Mouse (Mus musculus) thymus, postnatal 0 days (tissue): ENCODE measurements around the gene Sumf1. TPM values are rescaled to one million over a fixed set of nuclear protein-coding genes. Genes with fewer than 3 reads are reported as not detected.

Source experiments
- DNase-seq: peaks from one replicate; pipeline ENCODE4 v3.0.0-alpha.2; 2015; ENCODE audit warnings: low spot score
- polyA plus RNA-seq: library from polyadenylated mRNA; unstranded; fragments of >200 nt; fragmentation: Nextera tagmentation; extraction: Ambion mirVana; gene quantifications from 2 replicates; pipeline ENCODE4 v1.2.1, GENCODE M21; 2015

The Sumf1 gene
- polyA plus RNA-seq, 1 experiment from 2014 or later: 17.3 TPM

- no peak for DNase-seq
Measured at GRCm38 (mm10) chr6:108093449-108093848, 91.9 kb downstream of the Sumf1 start.

- no peak for DNase-seq
Measured at GRCm38 (mm10) chr6:108092646-108093045, 92.7 kb downstream of the Sumf1 start.

GRCm38 (mm10) chr6:108091296-108091695 is 94.1 kb downstream of the Sumf1 start:
- DNase-seq: no peak

- DNase-seq: no peak
Measured at GRCm38 (mm10) chr6:108075857-108076256, 109.5 kb downstream of the Sumf1 start.

- no peak for DNase-seq
Measured at GRCm38 (mm10) chr6:108074624-108075023, 110.8 kb downstream of the Sumf1 start.

GRCm38 (mm10) chr6:108073931-108074330 is 111.5 kb downstream of the Sumf1 start:
- no peak for DNase-seq

- no peak for DNase-seq
Measured at GRCm38 (mm10) chr6:108073071-108073470, 112.3 kb downstream of the Sumf1 start.

- no peak for DNase-seq
Measured at GRCm38 (mm10) chr6:108070947-108071346, 114.4 kb downstream of the Sumf1 start.

GRCm38 (mm10) chr6:108065583-108065982 is 119.8 kb downstream of the Sumf1 start:
- DNase-seq: peak; percentile 78

- DNase-seq: peak; percentile 96
Measured at GRCm38 (mm10) chr6:108064918-108065526, 120.4 kb downstream of the Sumf1 start, which contains the start of gene Setmar. Gene Setmar (plus strand): TSS chr6:108065045.

- no peak for DNase-seq
Measured at GRCm38 (mm10) chr6:108061121-108061520, 124.3 kb downstream of the Sumf1 start.

GRCm38 (mm10) chr6:108058066-108058465 is 127.3 kb downstream of the Sumf1 start:
- DNase-seq: no peak

GRCm38 (mm10) chr6:108057353-108057752 is 128.0 kb downstream of the Sumf1 start:
- no peak for DNase-seq

Other genes starting within 250 kb of the Sumf1 start
- gene Setmar, start 120.5 kb downstream of the Sumf1 start, polyA plus RNA-seq: 6.0 and 6.1 TPM in 2 replicates
- gene Itpr1, start 27.5 kb upstream of the Sumf1 start, polyA plus RNA-seq: 12.1 and 18.0 TPM in 2 replicates